20 mouse cellular contexts compared by ENCODE assay signal in the genomic region with DNA sequence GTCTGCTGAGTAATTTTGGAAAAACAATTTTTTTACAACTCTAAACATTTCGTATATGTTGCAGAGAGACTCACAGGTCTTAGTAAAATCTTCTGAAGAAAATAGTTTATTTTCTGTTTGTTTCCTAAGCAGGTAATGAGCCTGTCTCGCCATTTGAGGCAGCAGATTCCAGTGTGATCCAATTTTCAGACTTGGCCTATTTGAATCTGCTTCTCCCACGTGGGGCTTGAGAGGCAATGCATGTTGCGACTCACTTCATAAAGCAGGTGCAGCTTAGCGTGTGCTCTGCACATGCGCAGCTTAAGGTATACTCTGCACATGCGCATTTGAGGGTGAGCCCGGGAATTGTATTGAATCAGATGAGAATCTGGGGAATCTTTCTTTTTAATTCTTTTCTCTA.
A peak's percentile ranks its signal among the peaks of the same experiment; 100 is the strongest.
DNase-seq lines count a peak whose midpoint lies in the region; ATAC-seq and TF ChIP-seq lines count a peak whose summit lies in the region.
"Had no signal": no experiment of that assay in that cellular context is flagged by ENCODE, and none has a peak within 500 bp of the region (broad histone marks: within the 10 kb centered on the region; RNA-seq: fewer than 3 reads in every experiment).

No protein-coding gene starts in this region.

- no peaks in the 10 kb centered on the region for H3K9me3 ChIP-seq in hindbrain, postnatal 0 days (ENCODE audit: low read length)
- H3K9me3 ChIP-seq in hindbrain, embryonic 11.5 days (ENCODE audit: control insufficient read depth, low read length): no peaks in the 10 kb centered on the region
- H3K9me3 ChIP-seq in midbrain, embryonic 11.5 days (ENCODE audit: control insufficient read depth, low read length): no peaks in the 10 kb centered on the region
- no peaks in the 10 kb centered on the region for H3K9me3 ChIP-seq in midbrain, embryonic 16.5 days (replicated peaks; ENCODE audit: control insufficient read depth, low read length, poor library complexity, severe bottlenecking)
- H3K9me3 ChIP-seq: forebrain, embryonic 12.5 days; intestine, embryonic 15.5 days; limb, embryonic 12.5 days; liver, embryonic 15.5 days; neural tube, embryonic 13.5 days had no signal

- TF ChIP-seq CTCF in hindbrain, postnatal 0 days (IDR thresholded peaks at IDR 0.05; ENCODE audit: low read depth): peak; percentile 66
- TF ChIP-seq CTCF in thymus, adult 2 months (IDR thresholded peaks at IDR 0.05; ENCODE audit: borderline replicate concordance, control insufficient read depth, extremely low read depth, insufficient read depth, low read length, poor library complexity): no peak

- no peak overlapping the region for H3K9ac ChIP-seq in hindbrain, postnatal 0 days (replicated peaks; ENCODE audit: low read length)
- no peak overlapping the region for H3K9ac ChIP-seq in hindbrain, embryonic 11.5 days (ENCODE audit: low read depth, low read length)
- H3K9ac ChIP-seq in midbrain, embryonic 11.5 days (ENCODE audit: low read length): no peak overlapping the region
- H3K9ac ChIP-seq in midbrain, embryonic 16.5 days (ENCODE audit: low read depth, low read length): no peak overlapping the region
- H3K9ac ChIP-seq: forebrain, embryonic 12.5 days; intestine, embryonic 15.5 days; limb, embryonic 12.5 days; liver, embryonic 15.5 days; neural tube, embryonic 13.5 days had no signal

- ATAC-seq in hindbrain, postnatal 0 days: peak; percentile 83
- no peak for ATAC-seq in hindbrain, embryonic 11.5 days (ENCODE audit: low FRiP score)
- ATAC-seq in midbrain, embryonic 11.5 days (ENCODE audit: low FRiP score): no peak
- no peak for ATAC-seq in midbrain, embryonic 16.5 days
- ATAC-seq: intestine, embryonic 15.5 days had no signal

- no peak overlapping the region for H3K4me3 ChIP-seq in hindbrain, postnatal 0 days (ENCODE audit: low read length)
- no peak overlapping the region for H3K4me3 ChIP-seq in hindbrain, embryonic 11.5 days (ENCODE audit: low read depth, low read length)
- H3K4me3 ChIP-seq in midbrain, embryonic 11.5 days (ENCODE audit: low read depth, low read length): no peak overlapping the region
- no peak overlapping the region for H3K4me3 ChIP-seq in midbrain, embryonic 16.5 days (ENCODE audit: low read depth, low read length)
- H3K4me3 ChIP-seq in thymus, adult 2 months (ENCODE audit: control insufficient read depth, insufficient read depth, low read length): no peak overlapping the region
- H3K4me3 ChIP-seq: forebrain, embryonic 12.5 days; intestine, embryonic 15.5 days; limb, embryonic 12.5 days; liver, embryonic 15.5 days; neural tube, embryonic 13.5 days had no signal

- H3K4me2 ChIP-seq in hindbrain, postnatal 0 days (ENCODE audit: low read depth, low read length): no peak overlapping the region
- no peak overlapping the region for H3K4me2 ChIP-seq in hindbrain, embryonic 11.5 days (replicated peaks; ENCODE audit: low read depth, low read length)
- no peak overlapping the region for H3K4me2 ChIP-seq in midbrain, embryonic 11.5 days
- H3K4me2 ChIP-seq in midbrain, embryonic 16.5 days (ENCODE audit: low read length): no peak overlapping the region
- H3K4me2 ChIP-seq: forebrain, embryonic 12.5 days; intestine, embryonic 15.5 days; limb, embryonic 12.5 days; liver, embryonic 15.5 days; neural tube, embryonic 13.5 days had no signal

- no peak for TF ChIP-seq POLR2A in thymus, adult 2 months (IDR thresholded peaks at IDR 0.05; ENCODE audit: control insufficient read depth, extremely low read depth, insufficient read depth, low read length, poor library complexity)

- H3K36me3 ChIP-seq in hindbrain, postnatal 0 days (ENCODE audit: insufficient read depth, low read length): no peaks in the 10 kb centered on the region
- no peaks in the 10 kb centered on the region for H3K36me3 ChIP-seq in hindbrain, embryonic 11.5 days (ENCODE audit: control insufficient read depth, insufficient read depth, low read length)
- H3K36me3 ChIP-seq in midbrain, embryonic 11.5 days (ENCODE audit: control insufficient read depth, insufficient read depth, low read length): no peaks in the 10 kb centered on the region
- no peaks in the 10 kb centered on the region for H3K36me3 ChIP-seq in midbrain, embryonic 16.5 days (ENCODE audit: control insufficient read depth, insufficient read depth, low read length)
- no peaks in the 10 kb centered on the region for H3K36me3 ChIP-seq in thymus, adult 2 months (ENCODE audit: control insufficient read depth, insufficient read depth, low read length)
- H3K36me3 ChIP-seq: forebrain, embryonic 12.5 days; intestine, embryonic 15.5 days; limb, embryonic 12.5 days; liver, embryonic 15.5 days; neural tube, embryonic 13.5 days had no signal

- no peaks in the 10 kb centered on the region for H3K4me1 ChIP-seq in hindbrain, postnatal 0 days (ENCODE audit: insufficient read depth, low read length)
- H3K4me1 ChIP-seq in hindbrain, embryonic 11.5 days (replicated peaks; ENCODE audit: control insufficient read depth, insufficient read depth, low read length): no peaks in the 10 kb centered on the region
- H3K4me1 ChIP-seq in midbrain, embryonic 11.5 days (ENCODE audit: control insufficient read depth, insufficient read depth, low read length): no peaks in the 10 kb centered on the region
- 0 out of 2 replicates have a peak, but pooled peaks cover 2% of the 10 kb centered on the region for H3K4me1 ChIP-seq in midbrain, embryonic 16.5 days (ENCODE audit: control insufficient read depth, insufficient read depth, low read length)
- no peaks in the 10 kb centered on the region for H3K4me1 ChIP-seq in thymus, adult 2 months (replicated peaks; ENCODE audit: control insufficient read depth, insufficient read depth, low read length)
- H3K4me1 ChIP-seq: forebrain, embryonic 12.5 days; intestine, embryonic 15.5 days; limb, embryonic 12.5 days; liver, embryonic 15.5 days; neural tube, embryonic 13.5 days had no signal

- DNase-seq in cerebellum, postnatal 10 days: peak; percentile 48 to 59
- no peak for DNase-seq in cerebellum, adult 8-10 months
- DNase-seq in hindbrain, postnatal 0 days (ENCODE audit: low spot score): peak; percentile 83
- no peak for DNase-seq in hindbrain, embryonic 11.5 days (ENCODE audit: low spot score)
- peak; percentile 83 for DNase-seq in midbrain, embryonic 11.5 days (ENCODE audit: low spot score, missing footprints)
- DNase-seq in right cerebral cortex, postnatal 14 days: peak; percentile 21
- DNase-seq in thymus, adult 2 months: no peak
- DNase-seq: cerebellum, adult 11 months; embryo, embryonic 11 days; gastrocnemius, postnatal 14 days; heart, postnatal 36 days; kidney, postnatal 10 days; layer of hippocampus, postnatal 36 days; lung, postnatal 4 days had no signal

- 58% methylated on average over 8 of the region's 8 CpGs for WGBS in hindbrain, postnatal 0 days
- WGBS in hindbrain, embryonic 11.5 days: 86% methylated on average over 8 of the region's 8 CpGs
- 87% methylated on average over 8 of the region's 8 CpGs for WGBS in midbrain, embryonic 11.5 days
- WGBS in midbrain, embryonic 16.5 days: 64% methylated on average over 8 of the region's 8 CpGs
- WGBS in thymus, adult 2 months: 92% methylated on average over 8 of the region's 8 CpGs

- H3K27me3 ChIP-seq in hindbrain, postnatal 0 days (ENCODE audit: insufficient read depth, low read length): no peaks in the 10 kb centered on the region
- H3K27me3 ChIP-seq in hindbrain, embryonic 11.5 days (ENCODE audit: control insufficient read depth, insufficient read depth, low read length): no peaks in the 10 kb centered on the region
- no peaks in the 10 kb centered on the region for H3K27me3 ChIP-seq in midbrain, embryonic 11.5 days (ENCODE audit: control insufficient read depth, insufficient read depth, low read length)
- no peaks in the 10 kb centered on the region for H3K27me3 ChIP-seq in midbrain, embryonic 16.5 days (ENCODE audit: control insufficient read depth, insufficient read depth, low read depth, low read length)
- no peaks in the 10 kb centered on the region for H3K27me3 ChIP-seq in thymus, adult 2 months (ENCODE audit: control insufficient read depth, insufficient read depth, low read length)
- H3K27me3 ChIP-seq: forebrain, embryonic 12.5 days; intestine, embryonic 15.5 days; limb, embryonic 12.5 days; liver, embryonic 15.5 days; neural tube, embryonic 13.5 days had no signal

- no peak overlapping the region for H3K27ac ChIP-seq in hindbrain, postnatal 0 days
- no peak overlapping the region for H3K27ac ChIP-seq in hindbrain, embryonic 11.5 days (ENCODE audit: low read depth, low read length)
- no peak overlapping the region for H3K27ac ChIP-seq in midbrain, embryonic 11.5 days (ENCODE audit: low read depth, low read length)
- H3K27ac ChIP-seq in midbrain, embryonic 16.5 days (ENCODE audit: low read length): no peak overlapping the region
- no peak overlapping the region for H3K27ac ChIP-seq in thymus, adult 2 months (ENCODE audit: control insufficient read depth, insufficient read depth, low read length)
- H3K27ac ChIP-seq: forebrain, embryonic 12.5 days; intestine, embryonic 15.5 days; limb, embryonic 12.5 days; liver, embryonic 15.5 days; neural tube, embryonic 13.5 days had no signal

Comparison
In these comparisons a context has a peak if more than half of its experiments do, and no peak if none do; other contexts are left out.
1. DNase-seq: peak in cerebellum, postnatal 10 days (2 of 2), hindbrain, postnatal 0 days (single experiment), midbrain, embryonic 11.5 days (single experiment) and right cerebral cortex, postnatal 14 days (single experiment); none in cerebellum, adult 8-10 months (single experiment), hindbrain, embryonic 11.5 days (single experiment) and thymus, adult 2 months (single experiment).